Mouse (Mus musculus) left cerebral cortex, postnatal 10 days (tissue): ENCODE data around the gene Bicc1. TPM values are rescaled to one million over a fixed set of nuclear protein-coding genes. Genes with fewer than 3 reads are reported as not detected.

Experiments used
- DNase-seq, 2 experiments: peaks; one replicate each; pipeline ENCODE4 v3.0.0; 2021 to 2022; ENCODE audit warnings: low spot score in 2 of 2, mixed read lengths in 1 of 2; ENCODE audit errors: extremely low spot score in 1 of 2
- intact Hi-C: fragments of 180-260 bp; cut with DNase I; formaldehyde crosslinking; loops from one replicate; pipeline ENCODE4 v1.15.1; 2025
- total RNA-seq, 2 experiments: library from RNA; stranded (reverse); gene quantifications; 2 replicates each; pipeline ENCODE4 v1.2.3; 2021

Gene Bicc1
- total RNA-seq, 2 experiments from 2014 or later = 5.8 to 6.6 TPM

DNA sequence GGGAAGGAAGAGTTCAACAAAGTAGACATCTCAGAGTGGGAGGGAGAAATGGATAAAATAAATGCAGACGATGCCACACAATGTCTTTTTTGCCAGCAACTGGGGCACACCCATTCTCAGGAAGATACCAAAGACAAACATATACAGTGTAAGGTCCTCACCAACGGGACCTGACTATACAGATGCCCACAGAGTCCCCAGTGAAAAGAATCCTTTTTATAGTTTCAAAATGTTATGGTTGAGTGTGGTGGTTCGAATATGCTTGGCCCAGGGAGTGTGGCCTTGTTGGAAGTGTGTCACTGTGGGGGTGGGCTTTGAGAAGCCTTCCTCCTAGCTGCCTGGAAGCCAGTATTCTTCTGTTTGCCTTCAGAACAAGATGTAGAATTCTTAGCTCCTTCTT is 223.5 kb downstream of the Bicc1 start:
- no peak for DNase-seq
- intact Hi-C loops = no loop called here

DNA sequence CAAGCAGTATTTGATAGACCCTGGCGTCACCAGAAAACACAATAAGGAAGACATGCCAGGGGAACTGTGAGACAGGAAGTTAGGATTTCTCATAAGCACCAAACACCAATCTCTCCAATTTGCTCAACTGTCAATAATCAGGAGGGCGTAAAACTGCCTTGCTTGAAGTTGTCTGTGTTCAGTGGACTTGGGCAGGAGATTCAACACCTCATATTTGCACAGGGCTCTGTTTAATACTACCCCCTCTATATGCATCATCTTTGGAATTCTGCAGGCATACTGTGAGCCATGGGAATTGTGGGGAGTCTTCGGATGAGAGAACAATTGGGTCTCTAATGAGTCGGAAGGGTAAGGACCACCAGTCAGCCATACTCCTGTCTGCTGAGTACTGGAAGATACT is 233.4 kb downstream of the Bicc1 start:
- intact Hi-C loops = no loop called here
- DNase-seq = no peak

DNA sequence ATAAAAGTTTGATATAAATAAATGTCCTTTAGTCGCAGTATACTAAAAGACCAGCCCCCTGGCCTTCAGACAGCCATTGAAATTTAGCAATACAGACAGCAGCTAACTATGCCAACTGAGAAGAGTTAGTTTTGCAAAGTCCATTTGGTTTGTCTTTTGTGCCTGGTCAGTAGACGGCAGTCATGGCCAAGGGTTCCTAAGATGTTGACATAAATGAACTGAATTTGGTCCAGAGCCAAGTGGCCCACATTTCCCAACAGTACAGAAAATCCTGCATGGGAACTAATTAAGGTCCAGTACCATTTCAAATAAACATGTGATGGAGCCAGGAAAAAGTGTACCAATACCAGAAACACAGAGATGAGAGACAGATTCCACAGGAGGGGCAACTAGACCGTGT is 235.2 kb downstream of the Bicc1 start:
- DNase-seq = no peak
- intact Hi-C loops = no loop called here

GRCm38 (mm10) chr10:70923936-70924335 is 235.6 kb downstream of the Bicc1 start:
- intact Hi-C loops = no loop called here
- no peak for DNase-seq

- intact Hi-C loops = no loop called here
- DNase-seq = no peak
Observed at GRCm38 (mm10) chr10:70921481-70921880, 238.0 kb downstream of the Bicc1 start.

DNA sequence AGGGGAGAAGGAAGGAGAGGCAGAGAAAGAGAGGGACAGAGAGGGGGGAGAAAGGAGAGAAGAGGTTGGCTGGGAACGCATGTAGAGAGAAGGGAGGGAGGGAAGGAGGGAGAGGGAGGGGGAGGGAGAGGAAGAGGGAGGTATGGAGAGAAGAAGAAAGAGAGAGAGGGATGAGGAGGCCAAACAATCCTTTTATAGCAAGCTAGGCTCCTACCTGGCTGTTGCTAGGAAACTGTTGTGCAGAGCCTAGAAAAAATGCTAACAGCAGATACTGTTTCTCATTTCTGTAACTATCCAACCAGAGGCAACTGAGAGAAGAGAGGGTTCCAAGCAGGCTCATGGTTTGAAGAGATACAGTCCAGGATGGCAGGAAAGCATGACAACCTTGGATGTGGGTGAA is 239.6 kb downstream of the Bicc1 start:
- no peak for DNase-seq
- intact Hi-C loops = no loop called here

DNA sequence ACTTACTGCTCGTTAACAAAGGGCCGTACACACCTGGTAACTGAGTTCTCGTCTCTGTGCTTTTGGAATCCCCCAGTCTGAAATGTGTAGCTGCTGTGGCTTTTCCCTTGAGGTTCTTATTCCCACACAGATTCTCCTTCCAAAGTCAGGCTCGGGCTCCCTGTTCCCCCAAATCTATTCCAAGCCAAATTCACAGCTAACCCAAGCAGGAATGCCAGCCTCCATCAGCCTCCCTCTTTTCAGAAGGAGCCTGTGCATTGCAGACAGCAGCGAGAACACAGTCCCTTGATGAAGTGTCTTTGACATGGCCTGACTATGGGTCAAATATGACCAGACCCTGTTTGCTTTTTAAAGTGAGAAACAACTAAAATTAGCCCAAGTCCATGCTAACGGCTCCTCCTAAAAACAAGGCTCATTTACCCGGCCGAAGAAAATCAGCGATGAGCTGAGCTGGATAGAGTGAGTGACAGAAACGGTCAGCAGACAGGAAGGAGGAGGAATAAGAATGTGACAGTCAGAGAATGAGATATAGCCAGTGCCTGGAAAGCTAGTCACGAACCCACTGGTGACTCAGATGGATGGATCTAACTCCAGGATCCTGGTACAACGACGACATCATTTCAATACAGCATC is 240.4 kb downstream of the Bicc1 start:
- no peak for DNase-seq
- intact Hi-C loops = no loop called here

GRCm38 (mm10) chr10:70916697-70917096 is 242.8 kb downstream of the Bicc1 start:
- intact Hi-C loops = no loop called here
- DNase-seq = no peak

DNA sequence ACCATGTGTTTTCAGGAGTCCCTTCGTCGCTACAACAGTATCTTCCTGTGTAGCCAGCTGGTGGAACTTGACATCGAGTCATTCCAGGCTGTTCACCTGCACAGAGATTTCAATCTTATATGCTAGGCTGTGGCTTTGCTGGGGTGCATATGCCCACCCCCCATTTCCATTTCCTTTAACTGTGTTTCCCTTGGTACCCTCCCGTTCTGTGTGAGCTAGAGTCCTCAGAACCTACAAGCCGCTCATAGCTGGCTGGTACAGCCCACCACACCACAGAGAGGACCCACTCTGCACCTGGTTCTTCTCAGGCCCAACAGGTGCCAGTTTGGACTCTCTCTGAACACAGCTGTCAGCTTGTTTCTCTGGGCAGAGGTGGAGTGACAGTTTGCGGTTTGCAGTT is 244.4 kb downstream of the Bicc1 start:
- intact Hi-C loops = no loop called here
- DNase-seq = no peak

GRCm38 (mm10) chr10:70903936-70904335 is 255.6 kb downstream of the Bicc1 start:
- intact Hi-C loops = no loop called here
- no peak for DNase-seq

DNA sequence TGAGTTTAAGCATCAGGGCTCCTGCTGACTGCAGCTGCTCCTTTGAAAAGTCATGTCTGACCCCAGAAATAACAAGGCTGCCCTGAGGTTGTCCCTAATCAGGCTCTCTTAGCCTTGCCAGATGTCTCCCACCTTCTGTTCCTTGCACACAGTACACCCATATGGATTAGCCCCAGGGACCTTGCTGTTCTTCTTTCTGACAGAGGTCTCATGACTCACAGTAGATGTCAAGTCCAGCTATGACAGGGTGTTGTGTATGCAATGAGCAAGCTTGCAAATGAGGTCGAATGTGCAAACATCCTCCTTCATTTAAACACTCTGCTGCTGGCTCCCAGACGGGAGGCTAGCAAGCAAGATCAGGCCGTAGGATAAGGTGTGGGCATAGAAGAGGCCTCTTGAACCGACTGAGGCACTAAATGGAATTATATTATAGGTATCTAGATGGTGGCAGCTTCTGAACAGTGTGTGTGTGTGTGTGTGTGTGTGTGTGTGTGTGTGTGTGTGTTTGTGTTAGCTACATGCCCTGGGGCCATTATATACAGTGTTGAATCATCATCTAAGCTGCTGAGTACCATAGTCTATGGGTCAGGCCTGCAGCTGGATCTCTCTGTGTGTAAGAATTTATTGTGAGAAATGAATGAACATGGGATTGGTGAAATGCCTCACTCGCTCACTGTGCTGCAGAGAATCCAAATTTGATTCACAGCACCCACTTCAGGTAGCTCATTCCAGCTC is 256.6 kb downstream of the Bicc1 start:
- no peak for DNase-seq
- intact Hi-C loops = no loop called here

DNA sequence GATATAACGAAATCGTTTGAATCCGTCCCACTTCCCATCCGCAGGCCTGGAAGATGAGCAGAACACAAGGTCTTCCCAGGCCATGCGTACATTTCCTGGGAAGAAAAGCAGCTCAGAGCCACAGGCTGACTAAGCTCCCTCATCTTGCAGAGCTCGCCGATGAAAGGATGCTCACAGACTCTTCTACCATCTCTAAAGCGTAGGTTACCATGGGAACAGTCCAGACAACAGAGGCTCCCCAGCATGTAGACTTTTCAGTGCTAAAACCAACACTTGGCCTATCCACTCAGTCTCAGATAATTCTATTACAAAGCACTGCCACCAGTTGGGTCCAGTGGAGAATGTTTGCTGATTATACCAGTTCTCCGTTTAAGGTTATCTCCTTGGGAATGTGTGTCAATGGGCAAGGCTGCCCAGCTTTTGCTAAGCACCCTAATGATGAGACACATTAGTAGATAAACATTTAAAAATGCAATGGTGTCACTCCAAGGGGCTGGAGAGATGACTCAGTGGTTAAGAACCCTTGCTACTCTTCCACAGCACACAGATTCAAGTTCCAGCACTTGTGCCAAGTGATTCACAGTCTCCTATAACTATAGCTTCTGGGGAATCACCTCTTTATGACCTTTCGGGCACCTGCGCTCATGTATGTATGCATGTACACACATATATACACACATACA is 258.2 kb downstream of the Bicc1 start:
- intact Hi-C loops = no loop called here

GRCm38 (mm10) chr10:70895891-70896290 is 263.6 kb downstream of the Bicc1 start:
- DNase-seq = no peak
- intact Hi-C loops = no loop called here

More for the DNA sequence above, 258.2 kb downstream of the Bicc1 start:
- peak in 1 of 2 experiments; percentile 46 for DNase-seq

GRCm38 (mm10) chr10:70878046-70878445 is 281.5 kb downstream of the Bicc1 start:
- DNase-seq = no peak
- intact Hi-C loops = no loop called here

DNA sequence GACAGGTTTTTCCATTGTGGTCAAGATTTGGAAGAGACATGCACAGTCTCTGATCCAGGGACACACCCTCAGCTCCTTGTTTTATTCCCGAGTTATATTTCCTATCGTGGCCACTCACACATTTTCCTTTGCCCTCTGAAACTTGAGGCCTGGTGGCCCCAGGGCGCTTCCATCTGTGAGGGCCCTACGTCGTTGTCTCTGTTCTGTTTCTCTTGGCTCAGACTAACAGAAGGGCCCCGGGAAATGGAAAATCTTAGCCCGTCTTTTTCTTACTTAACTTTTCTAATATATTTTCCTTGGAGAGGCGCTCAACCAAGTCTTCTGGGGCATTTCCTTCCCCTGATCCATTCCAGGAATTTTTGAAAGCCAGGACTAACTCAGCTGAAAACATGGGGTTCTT is 281.9 kb downstream of the Bicc1 start:
- intact Hi-C loops = no loop called here
- no peak for DNase-seq

- intact Hi-C loops = no loop called here
- DNase-seq = no peak
Observed at GRCm38 (mm10) chr10:70876522-70876921, 283.0 kb downstream of the Bicc1 start.

DNA sequence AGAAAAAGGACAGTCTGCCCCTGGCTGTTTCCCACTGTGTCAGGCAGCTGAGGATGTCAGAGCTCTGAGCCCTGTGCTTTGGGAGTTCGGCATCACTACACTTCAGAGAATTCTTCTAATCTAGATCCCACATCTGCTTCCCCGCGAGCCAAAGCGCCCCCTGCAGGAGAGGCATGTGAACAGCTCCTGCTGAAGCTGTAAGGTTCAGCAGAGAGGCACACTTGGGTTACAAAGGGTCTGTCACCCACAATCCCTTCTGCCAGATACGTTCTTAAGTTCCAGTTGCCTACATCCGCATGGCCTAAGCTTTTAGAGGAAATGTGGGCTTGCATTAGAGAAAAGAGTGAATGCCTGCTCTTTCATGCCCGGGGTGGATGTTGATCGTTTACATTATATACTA is 283.4 kb downstream of the Bicc1 start:
- intact Hi-C loops = no loop called here
- no peak for DNase-seq

- intact Hi-C loops = no loop called here
- no peak for DNase-seq
Observed at GRCm38 (mm10) chr10:70874994-70875538, 284.4 kb downstream of the Bicc1 start.
